Comparison of ENCODE assay signal across 9 mouse cellular contexts in the genomic region with DNA sequence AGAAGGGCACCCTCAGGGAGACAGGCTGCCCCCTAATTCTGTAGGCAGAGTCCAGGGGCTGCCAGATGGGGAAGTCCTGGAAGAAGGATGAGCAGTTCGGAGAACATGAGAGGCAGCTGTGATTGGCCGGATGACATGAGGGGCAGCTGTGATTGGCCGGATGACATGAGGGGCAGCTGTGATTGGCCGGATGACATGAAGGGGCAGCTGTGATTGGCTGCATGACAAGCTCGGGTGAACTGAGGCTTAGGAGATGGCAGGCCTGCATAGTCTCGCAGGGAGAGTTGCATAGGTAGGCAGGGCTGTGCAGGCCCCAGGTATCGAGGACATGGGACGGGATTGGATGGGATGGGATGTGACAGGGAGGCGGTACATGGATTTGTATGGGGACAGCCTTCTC. TPM values are rescaled to one million over a fixed set of nuclear protein-coding genes. Genes with fewer than 3 reads are reported as not detected.
DNase-seq lines count a peak whose midpoint lies in the region; ATAC-seq and TF ChIP-seq lines count a peak whose summit lies in the region.
"Had no signal": no experiment of that assay in that cellular context is flagged by ENCODE, and none has a peak within 500 bp of the region (broad histone marks: within the 10 kb centered on the region; RNA-seq: fewer than 3 reads in every experiment).

No protein-coding gene starts in this region.

- H3K4me3 ChIP-seq in gastrocnemius, adult 2 months = no peak overlapping the region
- H3K4me3 ChIP-seq in forebrain, embryonic 13.5 days = no peak overlapping the region
- H3K4me3 ChIP-seq in liver, embryonic 12.5 days = no peak overlapping the region
- H3K4me3 ChIP-seq in stomach, embryonic 15.5 days (replicated peaks) = no peak overlapping the region

- H3K27ac ChIP-seq in gastrocnemius, adult 2 months = no peak overlapping the region
- no peak overlapping the region for H3K27ac ChIP-seq in forebrain, embryonic 13.5 days
- no peak overlapping the region for H3K27ac ChIP-seq in liver, embryonic 12.5 days
- no peak overlapping the region for H3K27ac ChIP-seq in stomach, embryonic 15.5 days

- peak; percentile 32 for ATAC-seq in CD4-positive, CD25-positive, alpha-beta regulatory T cell, adult 4 months
- peak; percentile 87 for ATAC-seq in forebrain, embryonic 13.5 days
- peak; percentile 55; the same call in 1 of the 2 replicates for ATAC-seq in liver, embryonic 12.5 days
- ATAC-seq in stomach, embryonic 15.5 days (ENCODE audit: insufficient read depth, low FRiP score, low read depth) = peak; percentile 24; the same call in 1 of the 2 replicates

- no peak overlapping the region for H3K9ac ChIP-seq in forebrain, embryonic 13.5 days
- no peak overlapping the region for H3K9ac ChIP-seq in liver, embryonic 12.5 days
- no peak overlapping the region for H3K9ac ChIP-seq in stomach, embryonic 15.5 days

- DNase-seq in gastrocnemius, adult 2 months = peak; percentile 48
- no peak for DNase-seq in gastrocnemius, postnatal 36 days
- DNase-seq in cerebellum, postnatal 36 days = no peak
- DNase-seq in left cerebral cortex, adult 11 months (ENCODE audit: low spot score) = no peak

- H3K4me2 ChIP-seq in forebrain, embryonic 13.5 days = peak overlapping the region; percentile 38
- peak overlapping the region; percentile 40 for H3K4me2 ChIP-seq in liver, embryonic 12.5 days
- no peak overlapping the region for H3K4me2 ChIP-seq in stomach, embryonic 15.5 days

- 10% methylated on average over 9 of the region's 9 CpGs for WGBS in forebrain, embryonic 13.5 days
- WGBS in liver, embryonic 12.5 days (ENCODE audit: insufficient replicate concordance) = 11% methylated on average over 9 of the region's 9 CpGs
- 23% methylated on average over 9 of the region's 9 CpGs for WGBS in stomach, embryonic 15.5 days

- H3K27me3 ChIP-seq in forebrain, embryonic 13.5 days = no peaks in the 10 kb centered on the region; the same call in 1 of the 2 replicates
- peaks cover 40% of the 10 kb centered on the region for H3K27me3 ChIP-seq in liver, embryonic 12.5 days (replicated peaks)
- no peaks in the 10 kb centered on the region for H3K27me3 ChIP-seq in stomach, embryonic 15.5 days (replicated peaks)

- no peaks in the 10 kb centered on the region for H3K9me3 ChIP-seq in forebrain, embryonic 13.5 days (replicated peaks)
- no peaks in the 10 kb centered on the region for H3K9me3 ChIP-seq in liver, embryonic 12.5 days (replicated peaks)
- no peaks in the 10 kb centered on the region for H3K9me3 ChIP-seq in stomach, embryonic 15.5 days

- H3K36me3 ChIP-seq in forebrain, embryonic 13.5 days (ENCODE audit: poor library complexity, severe bottlenecking) = no peaks in the 10 kb centered on the region
- no peaks in the 10 kb centered on the region for H3K36me3 ChIP-seq in liver, embryonic 12.5 days
- H3K36me3 ChIP-seq in stomach, embryonic 15.5 days = no peaks in the 10 kb centered on the region
- H3K36me3 ChIP-seq: G1E had no signal

- intact Hi-C loops in gastrocnemius, adult 2 months (cut with DNase I) = loop anchor here (2.0 kb wide), 1 partner anchor 76 kb away; no protein-coding TSS in a partner anchor
- intact Hi-C loops in gastrocnemius, postnatal 36 days (cut with DNase I) = loop anchor here (2.0 kb wide), 2 partner anchors 76 to 84 kb away; no protein-coding TSS in a partner anchor

- no peak for TF ChIP-seq CTCF in gastrocnemius, adult 2 months (IDR thresholded peaks at IDR 0.05)

- H3K4me1 ChIP-seq in forebrain, embryonic 13.5 days = peaks cover 16% of the 10 kb centered on the region
- H3K4me1 ChIP-seq in liver, embryonic 12.5 days = peaks cover 5% of the 10 kb centered on the region
- 0 out of 2 replicates have a peak, but pooled peaks cover 4% of the 10 kb centered on the region for H3K4me1 ChIP-seq in stomach, embryonic 15.5 days

RNA-seq across cellular contexts. Expression of gene Hhipl1, which starts 13.7 kb away (rescaled TPM):
- 1 to 10 TPM in 1 of 2 experiments, under 1 TPM in 1; 0.66 to 1.1 TPM for total RNA-seq in gastrocnemius, adult 2 months (2021)
- total RNA-seq in gastrocnemius, postnatal 36 days (2021) = 1 to 10 TPM in 1 of 2 experiments, under 1 TPM in 1; 0.74 to 1.3 TPM
- not detected for polyA plus RNA-seq in CD4-positive, CD25-positive, alpha-beta regulatory T cell, adult 4 months (2017; shearing (Covaris generic))
- 2.5 and 2.7 TPM in 2 replicates for polyA plus RNA-seq in forebrain, embryonic 13.5 days (2015; fragmentation: Nextera tagmentation; extraction: Ambion mirVana)
- 0.07 and 0.17 TPM in 2 replicates for polyA plus RNA-seq in liver, embryonic 12.5 days (2016; fragmentation: Nextera tagmentation; extraction: Ambion mirVana)
- polyA plus RNA-seq in stomach, embryonic 15.5 days (2015; fragmentation: Nextera tagmentation; extraction: Ambion mirVana) = 0.87 and 0.88 TPM in 2 replicates
- polyA plus RNA-seq: G1E had no signal

RNA-seq across cellular contexts. Expression of gene Ccdc85c, which starts 17.2 kb away (rescaled TPM):
- 10 to 100 TPM; 30.1 to 33.4 TPM for total RNA-seq in gastrocnemius, adult 2 months (2021)
- total RNA-seq in gastrocnemius, postnatal 36 days (2021) = 10 to 100 TPM; 24.0 to 26.5 TPM
- under 1 TPM; 0.27 to 0.46 TPM for polyA plus RNA-seq in CD4-positive, CD25-positive, alpha-beta regulatory T cell, adult 4 months (2017; shearing (Covaris generic))
- polyA plus RNA-seq in forebrain, embryonic 13.5 days (2015; fragmentation: Nextera tagmentation; extraction: Ambion mirVana) = 16.2 and 17.4 TPM in 2 replicates
- polyA plus RNA-seq in liver, embryonic 12.5 days (2016; fragmentation: Nextera tagmentation; extraction: Ambion mirVana) = 3.3 and 3.4 TPM in 2 replicates
- 7.3 and 7.9 TPM in 2 replicates for polyA plus RNA-seq in stomach, embryonic 15.5 days (2015; fragmentation: Nextera tagmentation; extraction: Ambion mirVana)
- polyA plus RNA-seq: G1E had no signal

RNA-seq across cellular contexts. Expression of gene Cyp46a1, which starts 41.8 kb away (rescaled TPM):
- total RNA-seq in gastrocnemius, adult 2 months (2021) = under 1 TPM; 0.10 to 0.25 TPM
- total RNA-seq in gastrocnemius, postnatal 36 days (2021) = under 1 TPM in 1 of 2 experiments, not detected in 1; 0.26 TPM
- not detected for polyA plus RNA-seq in CD4-positive, CD25-positive, alpha-beta regulatory T cell, adult 4 months (2017; shearing (Covaris generic))
- 23.1 and 26.3 TPM in 2 replicates for polyA plus RNA-seq in forebrain, embryonic 13.5 days (2015; fragmentation: Nextera tagmentation; extraction: Ambion mirVana)
- 0.86 and 1.7 TPM in 2 replicates for polyA plus RNA-seq in liver, embryonic 12.5 days (2016; fragmentation: Nextera tagmentation; extraction: Ambion mirVana)
- polyA plus RNA-seq in stomach, embryonic 15.5 days (2015; fragmentation: Nextera tagmentation; extraction: Ambion mirVana) = 7.4 and 8.4 TPM in 2 replicates
- polyA plus RNA-seq: G1E had no signal

Comparison
In these comparisons a context has a peak if more than half of its experiments do, and no peak if none do; other contexts are left out.
1. ATAC-seq: peak in every context shown above with its lines; median percentile 87 in forebrain, embryonic 13.5 days; 55 in liver, embryonic 12.5 days; 32 in CD4-positive, CD25-positive, alpha-beta regulatory T cell, adult 4 months; 24 in stomach, embryonic 15.5 days.